Comparison of ENCODE assay signal across 15 mouse cellular contexts in genomic region chr10:107234421-107235400, GRCm38 (mm10).
"Had no signal": no experiment of that assay in that cellular context is flagged by ENCODE, and none has a peak within 500 bp of the region (broad histone marks: within the 10 kb centered on the region; RNA-seq: fewer than 3 reads in every experiment).

No protein-coding gene starts in this region.

- DNase-seq: cerebellum, adult 9-10 months; cerebellum, adult 9-11 months; cerebellum, postnatal 10 days; cerebellum, postnatal 25 days; cerebellum, postnatal 36 days; embryo, embryonic 11 days; forebrain, postnatal 0 days; gastrocnemius, adult 2 months; gastrocnemius, postnatal 10 days; gastrocnemius, postnatal 14 days; gastrocnemius, postnatal 25 days; gastrocnemius, postnatal 36 days; heart, adult 11 months; heart, adult 18-20 months; heart, adult 2 months had no signal
